Mouse (Mus musculus) myocyte (in vitro differentiated cells): Measurements from ENCODE around the gene Gm49337.

Source experiments
- CEBPB ChIP-seq: IDR thresholded peaks from 2 replicates; pipeline ENCODE4 v1.6.1; 2011; ENCODE audit warnings: mild to moderate bottlenecking, moderate library complexity; ENCODE audit not compliant: poor library complexity, insufficient read depth, severe bottlenecking
- MAX ChIP-seq: IDR thresholded peaks from one replicate; pipeline ENCODE4 v1.6.1; 2011; ENCODE audit warnings: low read depth, mild to moderate bottlenecking, control low read depth
- MYOD1 ChIP-seq, 3 experiments: IDR thresholded peaks; one replicate each; pipeline ENCODE4 v1.6.1; 2011; ENCODE audit warnings: control low read depth in 2 of 3, low read depth in 2 of 3, mild to moderate bottlenecking in 2 of 3, moderate library complexity in 1 of 3; ENCODE audit not compliant: insufficient read length in 2 of 3, control insufficient read depth in 1 of 3
- MYOG ChIP-seq, 3 experiments: IDR thresholded peaks; one replicate each; pipeline ENCODE4 v1.6.1; 2011; ENCODE audit warnings: control low read depth in 2 of 3, low read depth in 2 of 3, mild to moderate bottlenecking in 2 of 3; ENCODE audit not compliant: insufficient read length in 2 of 3, control insufficient read depth in 1 of 3, insufficient read depth in 1 of 3
- POLR2A ChIP-seq: IDR thresholded peaks from one replicate; pipeline ENCODE4 v1.6.1; 2011; ENCODE audit warnings: low read depth, mild to moderate bottlenecking, control low read depth, moderate library complexity; ENCODE audit not compliant: insufficient read length
- TCF12 ChIP-seq: IDR thresholded peaks from one replicate; pipeline ENCODE4 v1.6.1; 2011; ENCODE audit warnings: mild to moderate bottlenecking, control low read depth; ENCODE audit not compliant: poor library complexity, insufficient read depth, severe bottlenecking
- TCF3 ChIP-seq: IDR thresholded peaks from one replicate; pipeline ENCODE4 v1.6.1; 2011; ENCODE audit warnings: low read depth, control low read depth; ENCODE audit not compliant: insufficient read length
- USF1 ChIP-seq: IDR thresholded peaks from one replicate; pipeline ENCODE4 v1.6.1; 2011; ENCODE audit warnings: low read depth, mild to moderate bottlenecking, control low read depth, moderate library complexity

GRCm38 (mm10) chr4:116150862-116151221, 22.3 kb upstream of the Gm49337 start:
- TF ChIP-seq TCF3 = no peak
- TF ChIP-seq POLR2A = no peak
- TF ChIP-seq MAX = no peak
- TF ChIP-seq CEBPB = no peak
- TF ChIP-seq TCF12 = no peak
- no peak for TF ChIP-seq USF1
- no peak for TF ChIP-seq MYOG (IDR thresholded peaks at IDR 0.05; ENCODE audit: control insufficient read depth in 1 of 3, insufficient read depth in 1 of 3, insufficient read length in 2 of 3, low read depth in 2 of 3)
- no peak for TF ChIP-seq MYOD1 (IDR thresholded peaks at IDR 0.05; ENCODE audit: control insufficient read depth in 1 of 3, insufficient read length in 2 of 3, low read depth in 2 of 3)
